Mouse (Mus musculus) lung, adult 2 months (tissue): ENCODE results near the gene Nmnat3.

Source experiments
- CTCF ChIP-seq: fragments of 200-500 bp; IDR thresholded peaks from 2 replicates; pipeline ENCODE4 v1.5.1; 2011; ENCODE audit warnings: mild to moderate bottlenecking, low read length, control low read depth; ENCODE audit not compliant: insufficient read depth
- POLR2A ChIP-seq: fragments of 200-500 bp; IDR thresholded peaks from 2 replicates; pipeline ENCODE4 v1.6.1; 2011; ENCODE audit warnings: low read depth, mild to moderate bottlenecking, control low read depth, low read length, borderline replicate concordance; ENCODE audit errors: extremely low read depth

DNA sequence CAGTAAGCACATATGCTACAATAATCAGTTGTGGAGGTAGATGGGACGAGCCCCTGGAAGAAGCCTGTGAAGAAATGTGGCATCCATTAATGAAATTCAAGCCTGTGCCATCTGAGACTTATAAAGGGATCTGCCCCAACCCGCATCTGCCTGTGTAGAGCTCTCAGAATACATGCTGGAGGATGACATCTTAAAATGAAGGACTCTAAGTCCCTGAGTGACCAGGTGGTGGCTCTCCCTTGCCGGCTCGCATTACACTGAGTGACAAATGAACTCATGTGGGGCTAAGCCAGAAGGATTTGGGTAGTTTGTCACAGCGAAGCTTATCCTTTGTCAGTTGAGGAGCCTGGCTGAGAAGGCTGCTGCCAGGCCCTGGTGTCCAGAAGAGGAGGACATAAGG, 14.5 kb upstream of the Nmnat3 start:
- TF ChIP-seq CTCF (no peak), POLR2A (no peak)
